Mouse (Mus musculus): ENCODE data around the gene Mt3. TPM values are rescaled to one million over a fixed set of nuclear protein-coding genes. Genes with fewer than 3 reads are reported as not detected.

The Mt3 gene
- polyA plus RNA-seq, 1 experiment from 2014 or later, result 88.7 TPM

DNA sequence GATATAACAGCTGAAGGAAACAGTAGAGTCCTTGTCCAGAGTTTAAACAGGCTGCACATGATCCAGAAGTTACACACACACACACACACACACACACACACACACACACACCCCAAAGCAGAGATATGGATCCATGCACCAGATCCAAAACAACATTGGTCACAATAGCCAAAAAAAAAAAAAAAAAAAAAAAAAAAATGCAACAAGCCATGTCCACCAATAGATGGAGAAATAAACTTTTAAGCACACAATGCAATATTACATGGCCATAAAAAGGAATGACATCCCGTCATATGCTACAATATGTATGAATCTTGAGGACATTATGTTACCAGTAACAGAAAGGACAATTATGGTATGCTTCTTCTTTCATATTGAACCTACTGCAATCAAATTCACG lies 38.4 kb upstream of the Mt3 start:
- ATAC-seq (ENCODE audit: insufficient number of reproducible peaks, insufficient read depth, low FRiP score, low read depth), result no peak
- no peaks in the 10 kb centered on the region for H3K27me3 ChIP-seq (ENCODE audit: control insufficient read depth, insufficient read depth, low read length)
- 87% methylated on average over 2 of the region's 2 CpGs for WGBS
- H3K4me1 ChIP-seq (ENCODE audit: control insufficient read depth in 2 of 2, insufficient read depth in 2 of 2, low read length in 2 of 2), result peaks cover 2 to 4% of the 10 kb centered on the region in 2 experiments; a peak in 1 of 4 replicates
- H3K9ac ChIP-seq (ENCODE audit: low read length), result no peak overlapping the region
- no peaks in the 10 kb centered on the region for H3K9me3 ChIP-seq (ENCODE audit: control insufficient read depth, low read length)
- no peak overlapping the region for H3K27ac ChIP-seq (replicated peaks in 1 of 2; ENCODE audit: control insufficient read depth in 1 of 2, insufficient read depth in 1 of 2, low read depth in 2 of 2, low read length in 2 of 2)
- no peak overlapping the region for H3K4me3 ChIP-seq (ENCODE audit: control insufficient read depth in 1 of 2, insufficient read depth in 1 of 2, low read depth in 1 of 2, low read length in 2 of 2)
- no peaks in the 10 kb centered on the region for H3K36me3 ChIP-seq (ENCODE audit: control insufficient read depth, insufficient read depth, low read length)
- H3K4me2 ChIP-seq (ENCODE audit: low read length), result no peak overlapping the region

DNA sequence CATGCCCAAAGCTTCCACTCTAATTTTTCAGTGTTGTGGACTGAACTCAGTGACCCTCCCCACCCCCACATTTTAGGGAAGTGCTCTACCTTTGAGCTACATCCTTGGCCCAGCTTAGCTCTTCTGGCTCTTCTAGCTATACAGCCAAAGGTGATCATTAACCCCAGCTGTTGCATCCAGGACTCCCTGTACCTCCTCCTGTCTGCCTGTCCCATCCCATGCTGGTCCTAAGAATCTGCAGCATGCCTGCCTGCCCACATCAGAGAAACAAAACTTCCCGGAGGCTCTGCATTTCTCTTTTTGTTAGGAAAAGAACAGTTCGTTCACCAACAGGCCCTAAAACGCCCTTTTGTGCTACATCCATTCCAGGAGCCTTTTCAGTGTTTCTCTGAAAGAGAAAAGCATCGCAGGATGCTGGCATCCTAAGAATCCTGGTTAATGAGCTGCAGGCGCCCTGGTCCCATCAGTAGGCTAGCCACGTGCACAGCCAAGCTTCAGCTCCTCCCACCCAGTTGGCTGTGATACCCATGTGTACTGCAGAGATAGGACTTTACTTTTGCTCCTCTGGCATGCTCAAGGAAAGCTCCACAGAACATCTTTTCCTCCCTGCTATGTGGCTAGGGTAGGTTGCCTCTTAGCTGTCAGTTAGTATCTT lies 33.5 kb upstream of the Mt3 start:
- no peaks in the 10 kb centered on the region for H3K27me3 ChIP-seq (ENCODE audit: control insufficient read depth, insufficient read depth, low read length)
- no peak overlapping the region for H3K4me3 ChIP-seq (ENCODE audit: control insufficient read depth in 1 of 2, insufficient read depth in 1 of 2, low read depth in 1 of 2, low read length in 2 of 2)
- ATAC-seq (ENCODE audit: insufficient number of reproducible peaks, insufficient read depth, low FRiP score, low read depth), result no peak
- H3K36me3 ChIP-seq (ENCODE audit: control insufficient read depth, insufficient read depth, low read length), result no peaks in the 10 kb centered on the region
- no peak overlapping the region for H3K27ac ChIP-seq (replicated peaks in 1 of 2; ENCODE audit: control insufficient read depth in 1 of 2, insufficient read depth in 1 of 2, low read depth in 2 of 2, low read length in 2 of 2)
- H3K9me3 ChIP-seq (ENCODE audit: control insufficient read depth, low read length), result no peaks in the 10 kb centered on the region
- no peaks in the 10 kb centered on the region; a peak in 1 of 4 replicates for H3K4me1 ChIP-seq (ENCODE audit: control insufficient read depth in 2 of 2, insufficient read depth in 2 of 2, low read length in 2 of 2)
- H3K9ac ChIP-seq (ENCODE audit: low read length), result no peak overlapping the region
- no peak overlapping the region for H3K4me2 ChIP-seq (ENCODE audit: low read length)
- WGBS, result 10% methylated on average over 6 of the region's 6 CpGs

DNA sequence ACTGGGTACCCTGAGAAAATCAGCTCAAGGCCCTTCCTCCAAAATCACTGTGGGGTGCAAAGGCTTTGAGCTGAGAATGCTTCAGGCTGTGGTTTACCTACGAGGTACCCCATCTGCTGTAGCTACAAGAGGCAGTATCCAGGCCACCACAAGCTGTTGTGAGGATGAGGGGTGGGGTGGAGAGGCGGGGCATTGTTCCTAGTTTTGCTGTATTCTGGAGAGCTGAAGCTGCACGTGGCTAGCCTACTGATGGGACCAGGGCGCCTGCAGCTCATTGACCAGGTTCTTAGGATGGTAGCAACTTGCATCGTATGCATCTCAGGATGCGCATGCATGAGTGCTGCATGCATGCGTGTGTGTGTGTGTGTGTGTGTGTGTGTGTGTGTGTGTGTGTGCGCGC lies 30.8 kb upstream of the Mt3 start:
- ATAC-seq (ENCODE audit: insufficient number of reproducible peaks, insufficient read depth, low FRiP score, low read depth), result no peak
- H3K4me1 ChIP-seq (ENCODE audit: control insufficient read depth in 2 of 2, insufficient read depth in 2 of 2, low read length in 2 of 2), result no peaks in the 10 kb centered on the region; a peak in 1 of 4 replicates
- H3K36me3 ChIP-seq (ENCODE audit: control insufficient read depth, insufficient read depth, low read length), result no peaks in the 10 kb centered on the region
- no peak overlapping the region for H3K4me2 ChIP-seq (ENCODE audit: low read length)
- WGBS, result 82% methylated on average over 9 of the region's 9 CpGs
- H3K9me3 ChIP-seq (ENCODE audit: control insufficient read depth, low read length), result no peaks in the 10 kb centered on the region
- no peak overlapping the region for H3K4me3 ChIP-seq (ENCODE audit: control insufficient read depth in 1 of 2, insufficient read depth in 1 of 2, low read depth in 1 of 2, low read length in 2 of 2)
- no peaks in the 10 kb centered on the region for H3K27me3 ChIP-seq (ENCODE audit: control insufficient read depth, insufficient read depth, low read length)
- H3K27ac ChIP-seq (replicated peaks in 1 of 2; ENCODE audit: control insufficient read depth in 1 of 2, insufficient read depth in 1 of 2, low read depth in 2 of 2, low read length in 2 of 2), result no peak overlapping the region
- no peak overlapping the region for H3K9ac ChIP-seq (ENCODE audit: low read length)

DNA sequence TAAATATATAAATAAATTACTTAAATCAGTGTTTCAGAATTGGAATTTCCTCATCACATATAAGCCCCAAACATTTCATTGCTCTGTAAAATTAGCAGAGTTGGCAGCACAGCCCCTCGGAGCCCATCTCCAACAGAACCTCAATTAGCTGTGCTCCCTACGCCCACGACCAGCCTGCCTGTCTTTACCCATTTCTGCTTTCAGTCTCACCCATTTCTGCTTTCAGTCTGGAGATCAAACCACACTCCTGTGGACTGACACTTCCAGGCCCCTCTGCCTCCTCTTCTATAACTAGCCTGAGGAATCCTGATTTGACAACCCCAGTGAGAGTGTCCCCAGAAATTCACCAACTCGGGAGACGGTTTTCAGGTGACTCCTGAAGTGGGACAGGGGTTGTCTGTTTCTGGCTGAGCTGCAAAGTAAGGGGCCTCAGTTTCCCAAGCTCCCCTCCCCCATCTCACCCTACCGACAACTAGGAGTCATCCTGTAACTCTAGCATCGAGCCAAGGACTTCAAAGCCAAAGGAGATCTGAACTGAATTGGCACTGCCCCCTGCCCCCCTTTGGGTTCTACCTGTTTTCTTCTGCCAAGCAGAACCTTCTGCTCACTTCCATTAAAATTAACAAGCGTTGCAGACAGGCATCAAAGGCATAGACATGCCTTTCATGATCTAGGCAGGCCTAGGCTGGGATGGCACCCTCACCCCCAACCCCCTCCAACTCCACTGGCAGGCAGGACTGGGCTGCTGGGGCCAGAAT lies 29.5 kb upstream of the Mt3 start:
- Histone ChIP-seq H3K9ac (ENCODE audit: low read length) (no peak overlapping the region), H3K4me3 (ENCODE audit: control insufficient read depth in 1 of 2, insufficient read depth in 1 of 2, low read depth in 1 of 2, low read length in 2 of 2) (no peak overlapping the region), H3K27me3 (ENCODE audit: control insufficient read depth, insufficient read depth, low read length) (no peaks in the 10 kb centered on the region), H3K27ac (replicated peaks in 1 of 2; ENCODE audit: control insufficient read depth in 1 of 2, insufficient read depth in 1 of 2, low read depth in 2 of 2, low read length in 2 of 2) (no peak overlapping the region), H3K36me3 (ENCODE audit: control insufficient read depth, insufficient read depth, low read length) (no peaks in the 10 kb centered on the region), H3K4me1 (ENCODE audit: control insufficient read depth in 2 of 2, insufficient read depth in 2 of 2, low read length in 2 of 2) (no peaks in the 10 kb centered on the region; a peak in 1 of 4 replicates), H3K4me2 (ENCODE audit: low read length) (no peak overlapping the region), H3K9me3 (ENCODE audit: control insufficient read depth, low read length) (no peaks in the 10 kb centered on the region)
- no peak for ATAC-seq (ENCODE audit: insufficient number of reproducible peaks, insufficient read depth, low FRiP score, low read depth)
- 43% methylated on average over 8 of the region's 8 CpGs for WGBS

DNA sequence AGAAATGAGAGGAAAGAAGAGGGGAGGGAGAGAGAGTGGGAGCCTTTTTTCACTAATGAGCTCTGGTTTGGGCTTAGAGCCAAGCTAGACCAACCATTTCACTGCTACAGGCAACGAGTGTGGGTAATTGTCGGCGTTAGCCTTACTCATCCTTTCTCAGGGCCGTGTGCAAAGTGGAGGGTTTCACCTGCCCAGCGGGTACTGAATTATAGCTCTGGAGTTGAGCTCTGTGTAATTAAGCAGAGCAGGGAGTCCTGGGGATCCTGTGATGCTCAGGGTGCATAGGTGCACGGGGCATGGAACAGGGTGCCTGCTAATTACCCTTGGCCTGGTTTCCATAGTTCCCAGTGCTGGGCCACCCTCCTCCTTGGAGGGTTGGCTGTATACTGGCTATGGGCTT lies 24.7 kb upstream of the Mt3 start:
- H3K27ac ChIP-seq (replicated peaks in 1 of 2; ENCODE audit: control insufficient read depth in 1 of 2, insufficient read depth in 1 of 2, low read depth in 2 of 2, low read length in 2 of 2), result no peak overlapping the region
- no peaks in the 10 kb centered on the region for H3K9me3 ChIP-seq (ENCODE audit: control insufficient read depth, low read length)
- H3K9ac ChIP-seq (ENCODE audit: low read length), result no peak overlapping the region
- H3K4me3 ChIP-seq (ENCODE audit: control insufficient read depth in 1 of 2, insufficient read depth in 1 of 2, low read depth in 1 of 2, low read length in 2 of 2), result no peak overlapping the region
- H3K36me3 ChIP-seq (ENCODE audit: control insufficient read depth, insufficient read depth, low read length), result no peaks in the 10 kb centered on the region
- H3K4me2 ChIP-seq (ENCODE audit: low read length), result no peak overlapping the region
- ATAC-seq (ENCODE audit: insufficient number of reproducible peaks, insufficient read depth, low FRiP score, low read depth), result no peak
- no peaks in the 10 kb centered on the region for H3K27me3 ChIP-seq (ENCODE audit: control insufficient read depth, insufficient read depth, low read length)
- 82% methylated on average over 6 of the region's 6 CpGs for WGBS
- H3K4me1 ChIP-seq (ENCODE audit: control insufficient read depth in 2 of 2, insufficient read depth in 2 of 2, low read length in 2 of 2), result no peaks in the 10 kb centered on the region

DNA sequence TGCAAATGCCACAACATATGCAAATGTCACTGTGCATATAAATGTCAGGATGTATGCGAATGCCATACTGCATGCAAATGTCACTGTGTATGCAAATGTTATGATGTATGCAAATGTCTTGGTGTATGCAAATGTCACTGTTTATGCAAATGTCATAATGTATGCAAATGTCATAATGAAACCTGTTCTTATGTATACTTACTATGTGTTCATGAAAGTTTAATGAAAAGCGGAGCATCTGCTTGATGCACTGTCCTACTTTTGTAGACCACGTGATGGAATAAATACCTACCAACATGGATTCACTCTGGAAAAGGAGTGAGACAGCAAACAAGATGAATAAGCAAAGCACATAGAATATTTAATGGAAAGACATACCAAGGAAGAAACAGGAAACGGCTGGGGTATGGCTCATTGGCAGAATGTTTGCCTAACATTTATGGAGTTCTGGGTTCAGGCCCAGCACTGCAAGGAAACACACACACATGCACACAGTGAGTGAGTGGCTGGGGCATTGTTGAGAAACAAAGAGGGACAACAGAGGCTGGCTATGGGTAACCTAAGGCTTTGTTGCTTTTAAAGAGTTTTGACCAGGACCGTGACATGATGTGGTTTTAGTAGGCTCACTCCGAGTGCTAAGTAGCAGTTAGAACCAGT lies 23.1 kb upstream of the Mt3 start:
- 85% methylated on average over 6 of the region's 6 CpGs for WGBS
- no peak for ATAC-seq (ENCODE audit: insufficient number of reproducible peaks, insufficient read depth, low FRiP score, low read depth)

DNA sequence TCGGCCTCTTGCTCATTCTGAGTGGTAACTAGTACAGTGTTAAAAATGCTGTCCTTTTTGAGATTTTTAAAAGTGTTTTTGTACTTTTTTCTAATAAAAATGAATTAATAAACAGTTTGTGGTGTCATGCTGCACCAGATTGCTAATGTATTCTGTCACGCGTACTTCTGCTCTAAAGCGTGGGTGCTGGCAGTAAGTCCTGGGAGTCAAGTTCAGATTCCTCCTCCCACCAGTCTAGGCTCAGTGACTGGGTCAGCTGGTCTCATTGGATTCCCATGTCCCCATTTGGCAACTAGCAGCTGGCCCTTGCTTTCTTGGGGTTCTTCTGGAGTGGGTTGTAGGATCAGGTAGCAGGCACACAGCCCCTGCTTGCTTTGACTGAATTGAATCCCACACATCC lies 22.3 kb upstream of the Mt3 start:
- H3K36me3 ChIP-seq (ENCODE audit: control insufficient read depth, insufficient read depth, low read length), result no peaks in the 10 kb centered on the region
- H3K27me3 ChIP-seq (ENCODE audit: control insufficient read depth, insufficient read depth, low read length), result no peaks in the 10 kb centered on the region
- 85% methylated on average over 4 of the region's 4 CpGs for WGBS
- H3K4me1 ChIP-seq (ENCODE audit: control insufficient read depth in 2 of 2, insufficient read depth in 2 of 2, low read length in 2 of 2), result no peaks in the 10 kb centered on the region
- no peak overlapping the region for H3K4me3 ChIP-seq (ENCODE audit: control insufficient read depth in 1 of 2, insufficient read depth in 1 of 2, low read depth in 1 of 2, low read length in 2 of 2)
- H3K9me3 ChIP-seq (ENCODE audit: control insufficient read depth, low read length), result 0 out of 2 replicates have a peak, but pooled peaks cover 4% of the 10 kb centered on the region
- no peak overlapping the region for H3K27ac ChIP-seq (replicated peaks in 1 of 2; ENCODE audit: control insufficient read depth in 1 of 2, insufficient read depth in 1 of 2, low read depth in 2 of 2, low read length in 2 of 2)
- ATAC-seq (ENCODE audit: insufficient number of reproducible peaks, insufficient read depth, low FRiP score, low read depth), result no peak
- H3K4me2 ChIP-seq (ENCODE audit: low read length), result no peak overlapping the region
- no peak overlapping the region for H3K9ac ChIP-seq (ENCODE audit: low read length)

More for the DNA sequence above, 23.1 kb upstream of the Mt3 start:
- Histone ChIP-seq H3K27ac (replicated peaks in 1 of 2; ENCODE audit: control insufficient read depth in 1 of 2, insufficient read depth in 1 of 2, low read depth in 2 of 2, low read length in 2 of 2) (no peak overlapping the region), H3K27me3 (ENCODE audit: control insufficient read depth, insufficient read depth, low read length) (no peaks in the 10 kb centered on the region), H3K4me2 (ENCODE audit: low read length) (no peak overlapping the region), H3K4me1 (ENCODE audit: control insufficient read depth in 2 of 2, insufficient read depth in 2 of 2, low read length in 2 of 2) (no peaks in the 10 kb centered on the region), H3K4me3 (ENCODE audit: control insufficient read depth in 1 of 2, insufficient read depth in 1 of 2, low read depth in 1 of 2, low read length in 2 of 2) (no peak overlapping the region), H3K36me3 (ENCODE audit: control insufficient read depth, insufficient read depth, low read length) (no peaks in the 10 kb centered on the region), H3K9ac (ENCODE audit: low read length) (no peak overlapping the region), H3K9me3 (ENCODE audit: control insufficient read depth, low read length) (0 out of 2 replicates have a peak, but pooled peaks cover 4% of the 10 kb centered on the region)

Data from heart, embryonic 14.5 days (tissue).